Mouse (Mus musculus) CH12.LX (cell line): ENCODE measurements around the gene Dusp6. TPM values are rescaled to one million over a fixed set of nuclear protein-coding genes. Genes with fewer than 3 reads are reported as not detected.

ENCODE experiments used
- DNase-seq: peaks from one replicate; pipeline ENCODE4 v3.0.0-alpha.2; 2013; ENCODE audit errors: extremely low read depth
- H3K27ac ChIP-seq: 2 replicates; pipeline ENCODE4 v1.5.1; 2012; ENCODE audit warnings: low read depth, mild to moderate bottlenecking, control low read depth, moderate library complexity; ENCODE audit not compliant: insufficient read depth
- H3K27me3 ChIP-seq: replicated peaks from 2 replicates; pipeline ENCODE3; 2012; ENCODE audit warnings: inconsistent platforms
- H3K36me3 ChIP-seq, 2 experiments: replicated peaks in 1 of 2; 2 replicates each; pipeline versions ENCODE3 to v1.6.1; 2012; ENCODE audit warnings: inconsistent platforms in 1 of 2, low read length in 1 of 2, mild to moderate bottlenecking in 1 of 2, mixed read lengths in 1 of 2, moderate library complexity in 1 of 2; ENCODE audit not compliant: control insufficient read depth in 1 of 2, insufficient read depth in 1 of 2
- H3K4me1 ChIP-seq, 2 experiments: 2 replicates each; pipeline ENCODE4 v1.6.1; 2012; ENCODE audit warnings: inconsistent platforms in 1 of 2, moderate library complexity in 1 of 2; ENCODE audit not compliant: insufficient read depth in 2 of 2, control insufficient read depth in 1 of 2
- H3K4me2 ChIP-seq: 2 replicates; pipeline ENCODE4 v1.6.1; 2012; ENCODE audit warnings: low read depth, mild to moderate bottlenecking, control low read depth; ENCODE audit not compliant: poor library complexity, insufficient read depth, severe bottlenecking
- H3K4me3 ChIP-seq, 3 experiments: fragments of 150-350 bp in 1 of 3; sonication (generic) in 1 of 3; replicated peaks in 1 of 3; 2 replicates each; pipeline versions ENCODE3 to v1.5.1; 2011 to 2012; ENCODE audit warnings: low read depth in 2 of 3, low read length in 2 of 3, mild to moderate bottlenecking in 2 of 3, moderate library complexity in 2 of 3, control low read depth in 1 of 3, improper control_type of control experiment in 1 of 3, inconsistent platforms in 1 of 3, mixed read lengths in 1 of 3; ENCODE audit not compliant: poor library complexity in 1 of 3
- H3K79me2 ChIP-seq: replicated peaks from 2 replicates; pipeline ENCODE4 v1.6.1; 2012; ENCODE audit warnings: mild to moderate bottlenecking, moderate library complexity; ENCODE audit not compliant: control insufficient read depth, poor library complexity, insufficient read depth, severe bottlenecking; ENCODE audit errors: extremely low read depth
- H3K9ac ChIP-seq: 2 replicates; pipeline ENCODE4 v1.6.1; 2012; ENCODE audit warnings: low read depth, mild to moderate bottlenecking, control low read depth, moderate library complexity; ENCODE audit not compliant: insufficient read depth
- H3K9me3 ChIP-seq: replicated peaks from 2 replicates; pipeline ENCODE3; 2012; ENCODE audit warnings: low read length, inconsistent platforms, mixed read lengths
- CHD1 ChIP-seq: IDR thresholded peaks from 2 replicates; pipeline ENCODE4 v1.6.1; 2012; ENCODE audit warnings: low read depth, low read length, improper control_type of control experiment, inconsistent platforms
- CHD2 ChIP-seq: IDR thresholded peaks from 2 replicates; pipeline ENCODE4 v1.6.1; 2011; ENCODE audit warnings: low read length, improper control_type of control experiment
- E2F4 ChIP-seq: IDR thresholded peaks from 2 replicates; pipeline ENCODE4 v1.6.1; 2011; ENCODE audit warnings: low read depth, low read length, improper control_type of control experiment; ENCODE audit not compliant: insufficient replicate concordance
- ELF1 ChIP-seq: IDR thresholded peaks from 2 replicates; pipeline ENCODE4 v1.6.1; 2014; ENCODE audit warnings: low read depth, mild to moderate bottlenecking, inconsistent platforms, low read length, improper control_type of control experiment
- EP300 ChIP-seq: IDR thresholded peaks from 2 replicates; pipeline ENCODE4 v1.6.1; 2011; ENCODE audit warnings: low read length, improper control_type of control experiment
- HCFC1 ChIP-seq: IDR thresholded peaks from 2 replicates; pipeline ENCODE4 v1.6.1; 2012; ENCODE audit warnings: low read depth, mild to moderate bottlenecking, inconsistent platforms, low read length, improper control_type of control experiment
- IRF4 ChIP-seq: IDR thresholded peaks from 2 replicates; pipeline ENCODE4 v1.6.1; 2014; ENCODE audit warnings: low read depth, mild to moderate bottlenecking, inconsistent platforms, low read length, improper control_type of control experiment
- JUND ChIP-seq: conservative IDR thresholded peaks from 2 replicates; pipeline ENCODE4 v1.6.1; 2011; ENCODE audit warnings: low read depth, low read length, improper control_type of control experiment
- KAT2A ChIP-seq: IDR thresholded peaks from 2 replicates; pipeline ENCODE4 v1.6.1; 2012; ENCODE audit warnings: low read length, improper control_type of control experiment, inconsistent platforms; ENCODE audit not compliant: insufficient replicate concordance
- MAFK ChIP-seq: IDR thresholded peaks from 2 replicates; pipeline ENCODE4 v1.6.1; 2011; ENCODE audit warnings: low read length, improper control_type of control experiment; ENCODE audit not compliant: insufficient replicate concordance
- MXI1 ChIP-seq: IDR thresholded peaks from 2 replicates; pipeline ENCODE4 v1.6.1; 2011; ENCODE audit warnings: mild to moderate bottlenecking, low read depth, low read length, improper control_type of control experiment
- MYC ChIP-seq: IDR thresholded peaks from 2 replicates; pipeline ENCODE4 v1.6.1; 2011; ENCODE audit warnings: low read depth, mild to moderate bottlenecking, improper control_type of control experiment, low read length
- NELFE ChIP-seq: IDR thresholded peaks from 2 replicates; pipeline ENCODE4 v1.6.1; 2011; ENCODE audit warnings: low read depth, low read length, improper control_type of control experiment
- NRF1 ChIP-seq: IDR thresholded peaks from 2 replicates; pipeline ENCODE4 v1.6.1; 2014; ENCODE audit warnings: low read depth, mild to moderate bottlenecking, inconsistent platforms, low read length, improper control_type of control experiment, moderate library complexity
- PAX5 ChIP-seq: IDR thresholded peaks from 2 replicates; pipeline ENCODE4 v1.6.1; 2012; ENCODE audit warnings: low read length, inconsistent platforms, mixed read lengths
- RAD21 ChIP-seq: IDR thresholded peaks from 2 replicates; pipeline ENCODE4 v1.6.1; 2011; ENCODE audit warnings: low read depth, mild to moderate bottlenecking, low read length, improper control_type of control experiment, moderate library complexity
- RCOR1 ChIP-seq: conservative IDR thresholded peaks from 2 replicates; pipeline ENCODE4 v1.6.1; 2012; ENCODE audit warnings: low read depth, mild to moderate bottlenecking, inconsistent platforms, low read length, improper control_type of control experiment
- SIN3A ChIP-seq: IDR thresholded peaks from 2 replicates; pipeline ENCODE4 v1.6.1; 2012; ENCODE audit warnings: low read length, improper control_type of control experiment, inconsistent platforms
- SMC3 ChIP-seq: IDR thresholded peaks from 2 replicates; pipeline ENCODE4 v1.6.1; 2011; ENCODE audit warnings: low read depth, low read length, improper control_type of control experiment
- TBP ChIP-seq: conservative IDR thresholded peaks from 2 replicates; pipeline ENCODE4 v1.6.1; 2011; ENCODE audit warnings: low read depth, low read length, improper control_type of control experiment
- USF2 ChIP-seq: conservative IDR thresholded peaks from 2 replicates; pipeline ENCODE4 v1.6.1; 2011; ENCODE audit warnings: low read depth, low read length, improper control_type of control experiment
- ZKSCAN1 ChIP-seq: IDR thresholded peaks from 2 replicates; pipeline ENCODE4 v1.6.1; 2012; ENCODE audit warnings: low read depth, inconsistent platforms, low read length, improper control_type of control experiment, borderline replicate concordance
- ZNF384 ChIP-seq: IDR thresholded peaks from 2 replicates; pipeline ENCODE4 v1.6.1; 2012; ENCODE audit warnings: low read depth, low read length, improper control_type of control experiment, inconsistent platforms
- dilution Hi-C: fragments of 300-500 bp; cut with MboI; formaldehyde crosslinking; loops from 2 replicates; pipeline ENCODE4 v1.14.3; 2020; ENCODE audit warnings: low sequenced_read_pairs; ENCODE audit not compliant: extremely low pct_unique_long_range_greater_than_20kb, extremely low pct_ligation_motif_present
- in situ Hi-C: fragments of 300-500 bp; cut with MboI; formaldehyde crosslinking; loops from 3 replicates; pipeline ENCODE4 v1.14.3; 2019; ENCODE audit warnings: low sequenced_read_pairs, low pct_ligation_motif_present, low pct_unique_long_range_greater_than_20kb, mixed read lengths
- polyA plus RNA-seq: library from polyadenylated mRNA; unstranded; fragments of >175 nt; gene quantifications from 2 replicates; pipeline ENCODE4 v1.2.1, GENCODE M21; 2012; ENCODE audit warnings: low read depth; ENCODE audit not compliant: insufficient read length
- total RNA-seq, 2 experiments: library from RNA; depleted of rRNA; stranded (reverse); fragments of 300-350 nt in 1 of 2; fragments of >200 nt in 1 of 2; gene quantifications; 2 replicates each; pipeline ENCODE4 v1.2.3; 2012 to 2014

Gene Dusp6
- total and polyA plus RNA-seq, 3 experiments: 6.1 to 11.6 (median 7.6) TPM

GRCm38 (mm10) chr10:99298328-99299295, 35.6 kb downstream of the Dusp6 start:
- H3K9ac ChIP-seq: no peak overlapping the region

GRCm38 (mm10) chr10:99299303-99299702, 36.3 kb downstream of the Dusp6 start:
- dilution Hi-C loops (no loop called here), in situ Hi-C loops (no loop called here)
- no peak for DNase-seq
- Histone ChIP-seq H3K27ac (no peak overlapping the region), H3K4me3 (no peak overlapping the region), H3K9me3 (no peaks in the 10 kb centered on the region), H3K9ac (no peak overlapping the region), H3K36me3 (no peaks in the 10 kb centered on the region), H3K4me1 (0 out of 4 replicates have a peak, but pooled peaks cover 0 to 3% of the 10 kb centered on the region in 2 experiments), H3K4me2 (no peak overlapping the region), H3K79me2 (no peaks in the 10 kb centered on the region), H3K27me3 (no peaks in the 10 kb centered on the region)
- no peak for TF ChIP-seq CHD1
- no peak for TF ChIP-seq NRF1
- no peak for TF ChIP-seq ELF1
- no peak for TF ChIP-seq JUND
- TF ChIP-seq E2F4: no peak
- no peak for TF ChIP-seq ZNF384
- TF ChIP-seq SMC3: no peak
- no peak for TF ChIP-seq MAFK
- TF ChIP-seq TBP: no peak
- TF ChIP-seq NELFE: no peak
- TF ChIP-seq USF2: no peak
- TF ChIP-seq RAD21: no peak
- no peak for TF ChIP-seq HCFC1
- no peak for TF ChIP-seq MXI1
- no peak for TF ChIP-seq RCOR1
- no peak for TF ChIP-seq EP300
- no peak for TF ChIP-seq PAX5
- TF ChIP-seq MYC: no peak
- TF ChIP-seq IRF4: no peak

More at GRCm38 (mm10) chr10:99298328-99299295, 35.6 kb downstream of the Dusp6 start:
- Histone ChIP-seq H3K27me3 (no peaks in the 10 kb centered on the region), H3K4me2 (no peak overlapping the region)
- TF ChIP-seq ZKSCAN1 (no peak), HCFC1 (no peak), ELF1 (no peak), EP300 (no peak), SIN3A (no peak), E2F4 (no peak), RAD21 (no peak), JUND (no peak), KAT2A (no peak), MYC (no peak), CHD2 (no peak)
- TF ChIP-seq, all 38 proteins: peak for 0
- no peak overlapping the region for H3K4me3 ChIP-seq
- H3K9me3 ChIP-seq: no peaks in the 10 kb centered on the region
- 0 out of 4 replicates have a peak, but pooled peaks cover 0 to 3% of the 10 kb centered on the region in 2 experiments for H3K4me1 ChIP-seq
- no peak for DNase-seq
- H3K27ac ChIP-seq: no peak overlapping the region
- H3K36me3 ChIP-seq: no peaks in the 10 kb centered on the region
- dilution Hi-C loops (no loop called here), in situ Hi-C loops (no loop called here)
- no peaks in the 10 kb centered on the region for H3K79me2 ChIP-seq
